Mouse (Mus musculus) embryo, embryonic 10.5 days (tissue): ENCODE results near the gene Anxa6.

Source experiments
- DNase-seq: peaks from one replicate; pipeline ENCODE4 v3.0.0-alpha.2; 2015; ENCODE audit warnings: low spot score

Anxa6 gene

GRCm38 (mm10) chr11:55033040-55033660 is at the start of gene Anxa6:
TSS of gene Anxa6 (minus strand) at chr11:55033445.
- peak; percentile 81 for DNase-seq

DNA sequence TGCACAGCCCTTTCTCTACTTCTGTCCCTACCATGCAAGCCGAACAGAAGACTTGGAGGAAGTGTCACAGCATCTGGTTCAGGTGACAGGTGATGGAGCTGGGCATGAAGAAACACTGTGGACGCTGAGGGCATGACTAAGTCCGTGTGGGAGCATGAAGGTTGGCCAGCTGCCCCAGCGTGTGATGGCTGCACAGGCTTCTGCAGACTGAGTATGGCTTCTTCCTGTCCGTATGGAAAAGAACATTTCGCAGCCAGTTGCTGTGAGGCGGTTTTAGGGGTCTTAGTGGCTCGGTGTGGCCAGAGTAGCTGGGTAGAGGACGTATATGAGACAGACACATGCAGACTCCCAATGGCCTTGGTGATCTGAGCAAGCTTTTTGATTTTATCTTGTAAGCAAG is 48.0 kb upstream of the Anxa6 start:
- no peak for DNase-seq

DNA sequence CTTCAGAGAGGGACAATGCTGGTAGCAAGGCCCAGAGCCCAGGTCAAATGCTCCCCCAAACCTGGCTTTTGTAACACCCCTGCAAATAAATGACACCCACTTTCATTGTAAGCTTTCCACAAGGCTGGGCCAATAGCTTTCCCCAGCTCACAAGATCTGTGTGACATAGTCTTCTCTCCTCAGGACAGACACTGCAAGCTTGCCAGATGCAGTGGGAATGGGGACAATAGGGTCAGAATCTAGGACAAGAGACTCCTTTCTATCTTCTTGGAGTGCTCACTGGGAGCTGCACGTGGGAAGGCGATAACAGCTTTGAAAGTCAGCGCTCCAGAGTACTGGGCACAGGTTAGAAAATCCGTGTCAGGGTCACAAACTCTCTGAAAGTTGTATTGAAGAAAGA is 45.9 kb upstream of the Anxa6 start:
- no peak for DNase-seq

DNA sequence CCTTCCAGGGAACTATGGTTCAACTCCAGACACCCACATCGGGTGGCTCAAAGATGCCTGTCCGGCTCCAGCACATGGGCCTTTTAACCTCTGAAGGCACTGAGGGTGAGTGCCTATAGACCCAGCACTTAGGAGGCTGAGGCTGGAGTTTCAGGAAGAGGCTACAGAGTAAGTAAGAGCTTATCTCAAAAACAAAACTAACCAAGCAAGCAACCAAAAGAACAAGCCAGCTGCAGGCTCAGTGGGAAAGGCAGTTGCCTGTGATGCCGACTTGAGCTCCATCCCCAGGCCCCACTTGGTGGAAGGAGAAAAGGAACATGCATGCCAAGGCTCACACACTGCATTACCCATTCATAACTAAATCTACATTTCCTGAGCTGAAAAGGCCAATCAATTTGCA is 45.3 kb upstream of the Anxa6 start:
- DNase-seq = no peak

DNA sequence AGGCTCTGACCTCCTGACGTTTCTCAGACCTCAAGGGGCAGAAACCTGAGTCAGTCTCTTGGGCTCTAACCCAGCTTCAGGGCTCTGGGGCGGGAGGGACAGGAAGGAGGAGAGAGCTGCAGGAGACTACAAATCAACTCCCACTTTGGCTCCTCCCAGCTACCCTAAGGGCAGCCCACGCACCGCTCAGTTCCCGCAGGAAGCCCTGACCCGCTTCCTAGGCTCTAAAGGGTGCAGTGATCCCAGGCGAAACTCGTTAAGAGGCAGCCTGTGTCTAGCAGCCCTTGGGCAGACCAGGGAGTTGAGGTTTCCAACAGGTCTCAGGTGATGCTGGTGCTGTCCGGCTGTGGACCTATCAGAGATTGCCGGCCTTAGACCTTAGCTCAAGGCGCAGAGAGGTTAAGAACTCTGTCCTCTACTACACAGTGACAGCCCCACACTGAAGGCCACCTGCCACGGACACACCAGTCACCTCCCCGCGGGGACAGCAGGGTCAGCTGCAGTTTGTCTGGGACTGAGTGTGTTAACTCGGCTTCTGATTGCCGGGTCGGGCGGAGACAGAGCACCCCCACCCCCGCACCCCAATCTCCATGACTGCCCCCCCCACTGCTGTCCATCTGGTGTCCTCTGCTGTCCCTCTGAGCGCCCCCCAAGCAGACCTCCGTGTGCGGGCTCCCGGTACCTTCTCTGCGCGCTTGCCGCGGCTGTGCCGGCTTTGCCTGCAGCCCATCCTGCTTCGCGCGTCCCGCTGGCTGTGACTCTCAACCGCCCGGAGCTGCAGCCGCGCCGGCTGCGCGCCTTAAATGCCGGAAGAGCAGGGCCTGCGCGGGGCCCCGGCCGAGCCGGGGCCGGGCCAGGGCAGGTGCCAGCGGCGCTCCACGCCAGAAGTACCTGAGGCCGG is 44.3 kb upstream of the Anxa6 start, which contains the start of gene Ccdc69:
Ccdc69 (minus strand) TSS at position 801 of the 901 bp plus-strand sequence.
- peak; percentile 66 for DNase-seq

- no peak for DNase-seq
Observed at GRCm38 (mm10) chr11:55076234-55076633, 43.0 kb upstream of the Anxa6 start.

DNA sequence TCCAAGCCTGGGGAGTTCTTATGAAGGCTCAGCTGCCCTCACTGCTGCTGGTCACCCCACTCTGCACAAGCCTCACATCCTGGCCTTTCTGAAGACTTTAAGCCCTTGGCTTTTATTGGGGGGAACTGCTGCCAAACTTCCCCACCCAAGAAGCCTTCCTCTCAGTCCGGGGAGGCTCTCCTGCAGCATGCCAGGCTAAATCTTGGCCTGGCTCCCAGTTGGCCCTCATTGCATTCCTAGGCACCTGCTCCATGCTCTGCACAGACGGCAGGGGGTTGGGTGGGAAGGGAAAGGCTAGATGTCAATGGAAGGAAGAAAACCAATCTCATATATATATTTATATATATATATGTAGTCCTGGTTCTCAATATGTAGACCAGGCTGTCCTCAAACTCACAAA is 42.4 kb upstream of the Anxa6 start:
- no peak for DNase-seq

DNA sequence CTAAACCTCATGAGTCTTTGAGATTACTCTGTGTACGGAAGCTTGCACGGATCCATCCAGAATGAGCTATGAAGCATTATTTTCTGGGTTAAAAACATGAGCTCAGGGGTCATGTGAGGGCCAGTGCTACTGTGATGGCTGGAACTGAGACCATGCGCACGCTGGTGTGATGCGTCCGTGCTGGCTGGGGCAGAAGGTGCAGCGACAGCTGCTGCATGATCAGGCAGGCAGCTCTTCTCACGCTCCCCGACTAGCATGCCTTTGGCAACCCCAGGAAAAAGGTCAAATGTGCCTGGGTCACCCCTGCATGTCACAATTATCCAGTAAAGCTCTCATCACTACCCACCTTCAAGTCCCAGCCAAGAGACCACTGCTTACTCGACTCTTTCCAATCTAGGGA is 39.9 kb upstream of the Anxa6 start:
- DNase-seq = no peak

- DNase-seq = no peak
Observed at GRCm38 (mm10) chr11:55072467-55072866, 39.2 kb upstream of the Anxa6 start.

DNA sequence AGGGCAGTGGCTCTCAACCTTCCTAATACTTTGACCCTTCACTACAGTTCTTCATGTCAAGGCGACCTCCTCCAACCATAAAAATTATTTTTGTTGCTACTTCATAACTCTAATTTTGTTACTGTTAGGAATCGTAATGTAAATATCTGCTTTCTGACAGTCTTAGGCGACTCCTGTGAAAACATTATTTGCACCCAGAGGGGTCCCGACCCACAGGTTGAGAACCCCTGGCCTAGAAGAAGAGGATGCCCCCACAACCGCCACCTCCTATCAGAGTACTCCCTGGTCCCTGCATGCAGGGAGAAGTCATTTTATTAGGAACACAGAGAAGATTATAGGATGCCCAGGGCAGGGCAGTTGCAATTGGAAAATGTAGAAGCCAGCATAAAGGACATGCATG is 38.1 kb upstream of the Anxa6 start:
- DNase-seq = no peak

- peak; percentile 48 for DNase-seq
Observed at GRCm38 (mm10) chr11:55069023-55069422, 35.8 kb upstream of the Anxa6 start.

DNA sequence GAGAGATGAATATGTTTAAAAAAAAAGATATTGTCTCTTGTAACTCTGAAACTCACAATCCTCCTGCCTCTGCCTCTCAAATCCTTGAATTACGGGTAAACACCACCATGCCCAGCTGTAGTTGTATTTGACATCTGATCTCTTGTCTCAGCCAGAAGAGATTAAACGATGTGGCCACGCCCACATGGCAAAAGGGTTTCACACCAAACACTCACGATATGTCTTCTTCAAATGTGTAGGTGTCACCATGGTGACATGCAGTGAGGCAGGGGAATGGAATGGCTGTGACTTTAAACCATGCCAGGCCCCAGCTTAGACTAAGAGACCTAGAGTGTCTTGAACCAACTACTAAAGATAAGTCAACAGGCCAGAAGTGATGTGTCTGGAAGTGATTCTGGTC is 33.7 kb upstream of the Anxa6 start:
- no peak for DNase-seq

DNA sequence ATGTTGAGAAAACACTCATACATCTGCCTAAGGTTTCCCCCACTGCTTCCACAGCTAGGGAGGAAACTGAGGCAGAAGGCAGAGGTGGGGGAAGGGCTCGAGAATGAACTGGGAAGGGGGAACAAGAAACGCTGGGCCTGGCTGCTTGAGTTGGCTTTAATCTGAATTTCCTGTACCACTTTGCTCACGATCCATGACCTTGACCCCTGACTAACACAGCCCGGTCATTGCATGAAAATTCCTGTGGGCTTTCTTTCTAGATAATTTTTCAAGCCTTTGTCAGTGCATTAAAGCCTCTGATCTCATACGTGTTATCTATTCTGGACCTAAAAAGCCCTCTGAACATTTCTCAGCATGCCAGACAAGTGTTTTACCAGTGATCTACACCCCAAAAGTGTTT is 29.6 kb upstream of the Anxa6 start:
- no peak for DNase-seq

DNA sequence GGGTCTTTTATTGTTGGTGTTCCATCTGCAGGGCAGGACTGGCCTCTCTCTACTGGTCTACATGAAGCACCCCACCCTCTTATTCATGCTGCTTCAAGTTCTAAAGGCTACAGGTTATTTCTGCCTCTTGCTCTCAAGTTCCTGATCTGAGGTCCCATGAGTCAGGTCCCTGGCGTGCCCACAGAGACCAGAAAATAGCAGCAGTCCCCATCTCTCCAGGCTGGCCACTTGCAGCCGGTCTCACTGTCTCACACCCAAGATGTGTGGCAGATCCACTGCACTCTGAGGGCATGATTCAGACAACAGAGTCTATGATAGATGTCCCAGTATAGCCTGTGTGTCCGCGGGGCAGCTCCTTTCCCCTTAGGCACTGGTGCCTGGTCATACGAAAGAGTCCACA is 27.6 kb upstream of the Anxa6 start:
- no peak for DNase-seq

- no peak for DNase-seq
Observed at GRCm38 (mm10) chr11:55057511-55057910, 24.3 kb upstream of the Anxa6 start.

DNA sequence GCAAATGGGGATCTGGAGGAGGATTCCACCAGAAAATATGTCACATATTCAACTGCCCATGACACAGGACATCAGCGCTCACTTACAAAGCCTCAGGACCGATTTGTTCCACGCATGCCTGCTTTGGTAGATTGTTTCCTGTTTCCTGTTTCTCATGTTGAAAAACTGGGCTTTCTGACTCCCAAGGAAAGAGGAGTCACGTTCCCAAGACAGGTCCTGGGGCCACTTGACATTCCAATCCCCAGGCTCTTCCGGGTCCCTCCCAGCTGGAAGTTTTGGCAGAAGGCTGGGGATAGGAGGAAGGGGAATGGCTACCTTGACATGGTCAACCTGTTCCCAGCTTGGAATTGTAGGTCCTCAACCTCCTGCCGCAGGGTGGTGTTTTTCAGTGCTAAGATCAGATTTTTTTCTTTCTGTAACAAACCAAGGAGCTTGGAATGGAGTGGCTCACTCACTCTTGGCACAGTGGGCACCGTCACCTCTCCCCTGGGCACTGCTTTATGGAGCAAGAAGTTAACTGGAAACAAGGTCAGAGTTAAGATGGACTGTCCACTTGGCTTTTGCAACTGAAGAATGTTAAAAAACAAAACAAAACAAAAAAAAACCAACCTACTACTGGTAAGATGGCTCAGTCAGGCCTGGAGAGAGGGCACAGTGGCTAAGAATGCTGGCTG is 17.7 kb upstream of the Anxa6 start:
- no peak for DNase-seq

DNA sequence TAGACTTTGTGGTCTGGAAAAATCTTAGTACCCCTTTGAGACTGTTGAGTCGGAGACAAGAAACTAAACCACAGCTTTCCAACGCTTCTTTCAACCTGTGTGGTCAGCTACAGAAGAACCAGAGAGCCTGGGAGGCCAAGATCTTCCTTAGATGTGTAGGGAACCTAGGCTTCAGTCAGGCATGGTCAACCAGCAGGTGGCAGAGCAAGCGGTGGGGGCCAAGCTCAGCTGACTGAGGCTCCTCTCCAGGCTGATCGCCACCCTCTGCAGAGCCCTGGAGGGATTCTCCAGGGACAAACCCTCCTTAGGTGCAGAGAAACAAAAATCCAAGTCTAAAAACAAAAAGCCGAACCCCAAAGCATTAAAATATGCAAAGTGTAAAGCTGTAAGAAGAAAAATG is 13.4 kb upstream of the Anxa6 start:
- DNase-seq = no peak

GRCm38 (mm10) chr11:55041348-55041747 is 8.1 kb upstream of the Anxa6 start:
- DNase-seq = no peak

- DNase-seq = peak; percentile 85
Observed at GRCm38 (mm10) chr11:55039591-55039990, 6.3 kb upstream of the Anxa6 start.

DNA sequence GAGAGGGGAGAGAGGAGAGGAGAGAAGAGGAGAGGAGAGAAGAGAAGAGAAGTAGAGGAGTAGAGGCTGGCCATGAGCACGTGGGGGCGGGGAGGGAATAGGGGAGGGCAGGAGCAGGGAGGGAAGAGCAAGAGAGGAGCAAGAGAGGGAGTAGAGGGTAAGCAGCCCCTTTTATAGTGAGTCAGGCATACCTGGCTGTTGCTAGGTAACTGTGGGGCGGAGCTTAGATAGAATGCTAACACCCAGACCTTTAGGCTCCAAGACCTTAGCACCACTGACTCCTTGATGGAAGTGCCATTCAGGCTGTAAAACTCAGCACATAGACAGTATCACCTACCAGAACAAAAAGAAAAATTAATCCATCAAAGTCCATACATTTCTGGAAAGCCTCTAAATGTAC is 3.4 kb upstream of the Anxa6 start:
- no peak for DNase-seq

GRCm38 (mm10) chr11:55032286-55032685 is 959 bp downstream of the Anxa6 start:
- no peak for DNase-seq

DNA sequence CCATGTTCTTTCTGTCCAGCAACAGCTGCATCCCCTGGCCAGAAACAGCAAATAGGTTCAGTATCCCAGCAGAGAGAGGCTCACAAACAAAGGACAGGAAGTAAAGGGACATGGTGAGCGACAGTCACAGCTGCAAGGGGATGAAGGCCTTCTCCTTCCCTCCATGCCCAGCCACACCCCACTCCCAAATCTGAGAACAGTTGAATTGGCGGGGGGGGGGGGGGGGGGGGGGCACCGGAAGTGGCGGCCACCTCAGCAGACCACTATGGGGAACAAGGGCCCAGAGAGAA is 1.3 kb downstream of the Anxa6 start:
- DNase-seq = no peak
